Mouse (Mus musculus): ENCODE measurements around the gene Arx. TPM values are rescaled to one million over a fixed set of nuclear protein-coding genes. Genes with fewer than 3 reads are reported as not detected.

Arx gene
- polyA plus RNA-seq, 1 experiment from 2014 or later = not detected

- no peaks in the 10 kb centered on the region for H3K36me3 ChIP-seq (ENCODE audit: inconsistent target)
- WGBS (ENCODE audit: missing documents) = 19% methylated on average over 39 of the region's 43 CpGs
- H3K27ac ChIP-seq = no peak overlapping the region
- H3K79me2 ChIP-seq (ENCODE audit: inconsistent target) = no peaks in the 10 kb centered on the region
- H3K4me3 ChIP-seq (ENCODE audit: inconsistent target) = no peak overlapping the region
These were observed 12.9 kb downstream of the Arx start for GRCm38 (mm10) chrX:93299046-93299626.

- H3K4me3 ChIP-seq (ENCODE audit: inconsistent target) = no peak overlapping the region
- no peaks in the 10 kb centered on the region for H3K79me2 ChIP-seq (ENCODE audit: inconsistent target)
- no peaks in the 10 kb centered on the region for H3K36me3 ChIP-seq (ENCODE audit: inconsistent target)
- H3K27ac ChIP-seq = no peak overlapping the region
- 56% methylated on average over 6 of the region's 6 CpGs for WGBS (ENCODE audit: missing documents)
These were observed 13.5 kb downstream of the Arx start for GRCm38 (mm10) chrX:93299771-93300170.

- H3K36me3 ChIP-seq (ENCODE audit: inconsistent target) = no peaks in the 10 kb centered on the region
- no peak overlapping the region for H3K27ac ChIP-seq
- H3K4me3 ChIP-seq (ENCODE audit: inconsistent target) = no peak overlapping the region
- no peaks in the 10 kb centered on the region for H3K79me2 ChIP-seq (ENCODE audit: inconsistent target)
- WGBS (ENCODE audit: missing documents) = 70% methylated on average over 10 of the region's 10 CpGs
These were observed 14.1 kb downstream of the Arx start for GRCm38 (mm10) chrX:93300183-93300815.

GRCm38 (mm10) chrX:93301798-93302197 is 15.6 kb downstream of the Arx start:
- WGBS (ENCODE audit: missing documents) = 31% methylated on average over 7 of the region's 7 CpGs
- Histone ChIP-seq H3K79me2 (ENCODE audit: inconsistent target) (no peaks in the 10 kb centered on the region), H3K4me3 (ENCODE audit: inconsistent target) (no peak overlapping the region), H3K36me3 (ENCODE audit: inconsistent target) (no peaks in the 10 kb centered on the region), H3K27ac (no peak overlapping the region)

- H3K4me3 ChIP-seq (ENCODE audit: inconsistent target) = no peak overlapping the region
- no peaks in the 10 kb centered on the region for H3K79me2 ChIP-seq (ENCODE audit: inconsistent target)
- no peak overlapping the region for H3K27ac ChIP-seq
- no peaks in the 10 kb centered on the region for H3K36me3 ChIP-seq (ENCODE audit: inconsistent target)
- 95% methylated on average over 7 of the region's 7 CpGs for WGBS (ENCODE audit: missing documents)
These were observed 19.5 kb downstream of the Arx start for GRCm38 (mm10) chrX:93305780-93306179.

- no peak overlapping the region for H3K27ac ChIP-seq
- WGBS (ENCODE audit: missing documents) = 97% methylated on average over 3 of the region's 4 CpGs
- no peak overlapping the region for H3K4me3 ChIP-seq (ENCODE audit: inconsistent target)
- no peaks in the 10 kb centered on the region for H3K79me2 ChIP-seq (ENCODE audit: inconsistent target)
- H3K36me3 ChIP-seq (ENCODE audit: inconsistent target) = no peaks in the 10 kb centered on the region
These were observed 31.3 kb downstream of the Arx start for GRCm38 (mm10) chrX:93317577-93317976.

- Histone ChIP-seq H3K27ac (no peak overlapping the region), H3K4me3 (ENCODE audit: inconsistent target) (no peak overlapping the region), H3K79me2 (ENCODE audit: inconsistent target) (no peaks in the 10 kb centered on the region), H3K36me3 (ENCODE audit: inconsistent target) (no peaks in the 10 kb centered on the region)
- 70% methylated on average over 2 of the region's 2 CpGs for WGBS (ENCODE audit: missing documents)
These were observed 33.7 kb downstream of the Arx start for GRCm38 (mm10) chrX:93319979-93320378.

GRCm38 (mm10) chrX:93321336-93321735 is 35.1 kb downstream of the Arx start:
- no peaks in the 10 kb centered on the region for H3K79me2 ChIP-seq (ENCODE audit: inconsistent target)
- no peak overlapping the region for H3K4me3 ChIP-seq (ENCODE audit: inconsistent target)
- WGBS (ENCODE audit: missing documents) = 89% methylated on average over 1 of the region's 1 CpGs
- no peak overlapping the region for H3K27ac ChIP-seq
- no peaks in the 10 kb centered on the region for H3K36me3 ChIP-seq (ENCODE audit: inconsistent target)

Measured in macrophage (primary cell).